Mouse (Mus musculus) spleen, postnatal 36 days (tissue): ENCODE data around the gene Gm21170.
"Not testable (repeated sequence)": the region's sequence is repeated elsewhere in the genome, so short reads cannot be mapped to it uniquely, and the experiment has no call there.

Experiments
- DNase-seq, 2 experiments: peaks; one replicate each; pipeline ENCODE4 v3.0.0; 2022; ENCODE audit warnings: low spot score in 2 of 2, mixed read lengths in 1 of 2

Gm21170 gene

GRCm38 (mm10) chrY:47690998-47691397 is at the start of gene Gm21170:
TSS of gene Gm21170 (minus strand) at chrY:47691098.
- not testable (repeated sequence) for DNase-seq
